Mouse (Mus musculus) frontal cortex, adult (tissue): ENCODE data around the gene Alg11.

Experiments used
- ATAC-seq: cut with Nextera tagmentation; 2 replicates; pipeline ENCODE4 v1.9.2; 2017; ENCODE audit warnings: mild to moderate bottlenecking, moderate library complexity, mixed read lengths; ENCODE audit not compliant: low TSS enrichment

Gene Alg11

GRCm38 (mm10) chr8:22061126-22061525, 605 bp downstream of the Alg11 start:
- no peak for ATAC-seq

DNA sequence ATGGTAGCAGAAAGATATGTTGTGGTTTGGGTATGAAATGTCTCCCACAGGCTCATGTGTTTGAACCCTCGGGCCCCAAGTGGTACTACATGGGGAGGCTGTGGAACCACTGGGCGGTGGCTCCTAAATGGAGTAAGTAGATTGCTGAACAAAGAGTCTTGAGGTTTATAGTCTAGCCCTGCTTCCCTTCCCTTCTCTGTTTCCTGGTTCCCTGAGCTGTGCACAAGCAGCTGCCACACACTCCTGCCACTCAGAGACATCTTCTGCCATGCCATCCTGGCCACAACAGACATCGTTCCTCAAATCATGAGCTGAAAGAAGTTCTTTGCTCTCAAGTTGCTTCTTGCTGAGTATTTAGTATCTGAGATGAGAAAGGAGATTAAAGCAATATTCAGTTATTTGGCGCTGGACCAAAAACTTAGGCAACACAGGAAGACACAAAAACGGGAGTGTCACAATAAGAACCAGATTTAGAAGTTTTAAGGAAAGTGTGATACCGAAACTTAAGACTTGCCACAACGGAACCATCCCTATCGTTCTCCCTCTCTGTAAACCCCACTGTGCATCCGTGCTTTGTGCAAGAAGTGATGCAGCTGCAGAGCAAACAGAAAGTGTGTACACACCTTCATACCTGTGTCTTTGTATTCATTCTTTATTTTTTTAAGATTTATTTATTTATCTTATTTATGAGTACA, 18.9 kb downstream of the Alg11 start:
- no peak for ATAC-seq

- ATAC-seq: no peak
These were observed 28.7 kb downstream of the Alg11 start for GRCm38 (mm10) chr8:22089226-22089625.

DNA sequence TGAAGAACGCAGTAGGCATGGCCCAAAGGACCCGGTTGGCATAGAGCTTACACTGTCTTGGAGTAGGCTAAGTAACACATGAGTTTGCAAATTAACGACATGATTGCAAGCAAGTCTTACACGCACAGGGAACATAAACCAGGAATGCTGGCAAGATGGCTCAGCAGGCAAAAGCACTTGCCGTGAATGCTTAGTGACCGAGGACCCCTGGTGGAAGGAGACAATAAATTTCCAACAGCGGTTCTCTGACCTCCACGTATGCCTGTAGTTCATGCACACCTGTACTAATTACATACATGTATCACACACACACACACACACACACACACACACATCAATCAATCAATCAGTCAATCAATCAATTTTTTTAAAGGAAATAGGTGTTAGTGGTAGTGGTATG, 31.0 kb downstream of the Alg11 start:
- no peak for ATAC-seq

DNA sequence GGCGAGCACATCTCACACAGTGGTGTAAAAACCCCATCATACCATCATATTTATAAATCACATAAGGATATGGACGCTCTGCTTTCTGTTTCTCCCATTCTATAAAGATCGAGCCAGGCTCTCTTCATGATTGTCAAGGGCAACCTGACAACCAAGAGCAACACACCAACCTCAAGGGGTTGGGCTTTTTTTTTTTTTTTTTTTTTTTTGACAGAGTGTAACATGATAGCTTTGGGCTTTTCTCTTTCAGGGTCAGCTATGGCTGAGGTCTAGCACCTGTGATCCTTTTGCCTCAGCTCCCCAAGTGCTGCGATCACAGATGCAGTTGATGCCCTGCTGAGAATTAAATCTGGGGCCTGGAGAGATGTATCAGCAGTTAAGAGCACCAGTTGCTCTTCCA, 46.5 kb downstream of the Alg11 start:
- no peak for ATAC-seq
